Mouse (Mus musculus) ovary, adult 2 months (tissue): ENCODE data around the gene Crygb. TPM values are rescaled to one million over a fixed set of nuclear protein-coding genes. Genes with fewer than 3 reads are reported as not detected.

Experiments used
- polyA plus RNA-seq: library from polyadenylated mRNA; depleted of rRNA; stranded (reverse); fragments of >200 nt; gene quantifications from 2 replicates; pipeline ENCODE4 v1.2.3, GENCODE M21; 2012; rRNA removed

Gene Crygb
- 0.79 and 1.2 TPM in 2 replicates for polyA plus RNA-seq

DNA sequence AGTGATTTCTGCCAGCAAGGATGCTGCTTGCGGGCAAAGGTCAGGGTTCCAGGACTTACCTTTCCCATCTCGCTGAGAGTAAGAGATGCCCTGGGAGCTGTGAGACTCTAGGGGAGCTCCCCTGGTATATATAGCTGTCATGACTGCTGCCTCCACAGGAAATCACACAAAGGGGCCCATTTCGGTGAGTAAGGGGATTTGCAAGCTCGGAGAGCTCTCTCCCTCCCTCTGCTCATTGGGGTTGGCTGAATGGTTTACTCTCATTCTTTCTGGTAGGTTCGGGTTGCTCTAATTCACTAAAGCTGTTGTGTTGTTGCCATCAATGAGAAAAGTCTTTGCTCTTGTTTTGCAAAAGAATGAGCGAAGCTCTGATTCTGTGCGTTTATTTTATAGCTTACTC is at the start of gene Crygb:
Gene Crygb (minus strand): TSS at position 101 of the 400 bp plus-strand sequence.

GRCm38 (mm10) chr1:65122574-65123372 is 40.7 kb upstream of the Crygb start, which contains the start of gene D630023F18Rik:
Gene D630023F18Rik (minus strand): TSS chr1:65123214.

GRCm38 (mm10) chr1:65119438-65119837 is 37.4 kb upstream of the Crygb start, which contains the start of gene Gm28845:
Gene Gm28845 (minus strand): TSS chr1:65119558.

DNA sequence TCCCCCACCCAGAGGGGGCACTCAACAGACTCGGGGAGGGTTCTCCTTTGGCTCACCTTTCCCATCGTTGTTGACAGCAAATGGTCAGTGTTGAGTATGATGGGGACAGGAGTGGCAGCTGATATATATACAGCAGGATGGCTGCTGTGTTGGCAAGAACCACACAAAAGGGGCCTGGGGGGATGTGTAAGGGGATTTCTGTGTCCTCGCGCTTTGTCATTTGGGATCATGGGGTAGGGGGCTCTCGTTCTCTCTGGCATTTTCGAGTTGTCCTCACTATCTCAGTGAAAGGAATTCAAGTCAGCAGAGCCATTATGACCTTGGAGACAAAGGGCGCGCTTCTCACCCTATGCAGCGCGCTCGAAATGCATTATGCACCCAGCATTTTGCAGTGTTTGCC is 21.2 kb upstream of the Crygb start, which contains the start of gene Cryga:
Gene Cryga (minus strand): TSS at position 101 of the 400 bp plus-strand sequence.

GRCm38 (mm10) chr1:65073589-65073988 is 8.5 kb downstream of the Crygb start, which contains the start of gene Crygc:
Gene Crygc (minus strand): TSS chr1:65073689.

GRCm38 (mm10) chr1:65063352-65063751 is 18.7 kb downstream of the Crygb start, which contains the start of gene Crygd:
Gene Crygd (minus strand): TSS chr1:65063452.

DNA sequence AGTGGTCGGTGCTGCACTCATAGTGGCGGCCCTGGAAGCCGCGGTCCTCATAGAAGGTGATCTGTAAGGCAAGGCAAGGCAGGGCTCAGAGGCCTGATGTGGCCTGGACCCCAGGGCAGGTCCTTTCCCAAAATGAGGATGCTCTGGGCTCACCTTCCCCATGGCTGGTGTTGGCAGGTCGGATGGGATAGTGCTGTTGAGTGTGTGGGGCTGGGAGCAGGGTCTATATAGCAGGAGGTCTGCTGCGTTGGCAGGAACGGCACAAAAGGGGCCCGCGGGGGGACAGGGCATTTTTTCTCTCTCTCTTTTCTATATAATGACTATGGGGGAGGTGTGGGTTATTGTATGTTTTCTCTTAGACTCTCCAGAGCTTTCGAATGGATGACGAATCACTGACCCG is 31.1 kb downstream of the Crygb start, which contains the start of gene Cryge:
Gene Cryge (minus strand): TSS at position 198 of the 400 bp plus-strand sequence.

GRCm38 (mm10) chr1:65032641-65033040 is 49.4 kb downstream of the Crygb start, which contains the start of gene Akr1cl:
Gene Akr1cl (minus strand): TSS chr1:65032759.

Other genes starting within 250 kb of the Crygb start
- 5.4 and 6.4 TPM in 2 replicates for gene Plekhm3, start 125.5 kb downstream of the Crygb start, polyA plus RNA-seq
- 407 and 604 TPM in 2 replicates for gene Akr1cl, start 49.5 kb downstream of the Crygb start, polyA plus RNA-seq
- 2.8 and 4.8 TPM in 2 replicates for gene Cryge, start 31.1 kb downstream of the Crygb start, polyA plus RNA-seq
- gene Crygd, start 18.8 kb downstream of the Crygb start, polyA plus RNA-seq, result 0.66 TPM in 1 of 2 replicates, not detected in the other
- gene Crygc, start 8.6 kb downstream of the Crygb start, polyA plus RNA-seq, result 0.44 TPM in 2 replicates
- 0.52 and 0.77 TPM in 2 replicates for gene Cryga, start 21.1 kb upstream of the Crygb start, polyA plus RNA-seq
- gene Gm28845, start 37.3 kb upstream of the Crygb start, polyA plus RNA-seq, result 0.26 and 0.38 TPM in 2 replicates
- 5.9 and 6.0 TPM in 2 replicates for gene D630023F18Rik, start 40.9 kb upstream of the Crygb start, polyA plus RNA-seq
- gene Idh1, start 104.2 kb upstream of the Crygb start, polyA plus RNA-seq, result 113 and 137 TPM in 2 replicates
- 5.3 and 7.0 TPM in 2 replicates for gene Pikfyve, start 104.4 kb upstream of the Crygb start, polyA plus RNA-seq
- gene Pth2r, start 199.8 kb upstream of the Crygb start, polyA plus RNA-seq, result 0.06 TPM in 1 of 2 replicates, not detected in the other